Mouse (Mus musculus) thymus, adult 2 months (tissue): ENCODE results near the gene Gtdc1.

Experiments
- CTCF ChIP-seq: fragments of 200-500 bp; IDR thresholded peaks from 2 replicates; pipeline ENCODE4 v1.5.1; 2012; ENCODE audit warnings: mild to moderate bottlenecking, control low read depth, low read length, moderate library complexity, borderline replicate concordance; ENCODE audit not compliant: control insufficient read depth, poor library complexity, insufficient read depth; ENCODE audit errors: extremely low read depth
- POLR2A ChIP-seq: fragments of 200-500 bp; IDR thresholded peaks from 2 replicates; pipeline ENCODE4 v1.6.1; 2012; ENCODE audit warnings: mild to moderate bottlenecking, low read length, control low read depth, moderate library complexity; ENCODE audit not compliant: control insufficient read depth, poor library complexity, insufficient read depth; ENCODE audit errors: extremely low read depth

DNA sequence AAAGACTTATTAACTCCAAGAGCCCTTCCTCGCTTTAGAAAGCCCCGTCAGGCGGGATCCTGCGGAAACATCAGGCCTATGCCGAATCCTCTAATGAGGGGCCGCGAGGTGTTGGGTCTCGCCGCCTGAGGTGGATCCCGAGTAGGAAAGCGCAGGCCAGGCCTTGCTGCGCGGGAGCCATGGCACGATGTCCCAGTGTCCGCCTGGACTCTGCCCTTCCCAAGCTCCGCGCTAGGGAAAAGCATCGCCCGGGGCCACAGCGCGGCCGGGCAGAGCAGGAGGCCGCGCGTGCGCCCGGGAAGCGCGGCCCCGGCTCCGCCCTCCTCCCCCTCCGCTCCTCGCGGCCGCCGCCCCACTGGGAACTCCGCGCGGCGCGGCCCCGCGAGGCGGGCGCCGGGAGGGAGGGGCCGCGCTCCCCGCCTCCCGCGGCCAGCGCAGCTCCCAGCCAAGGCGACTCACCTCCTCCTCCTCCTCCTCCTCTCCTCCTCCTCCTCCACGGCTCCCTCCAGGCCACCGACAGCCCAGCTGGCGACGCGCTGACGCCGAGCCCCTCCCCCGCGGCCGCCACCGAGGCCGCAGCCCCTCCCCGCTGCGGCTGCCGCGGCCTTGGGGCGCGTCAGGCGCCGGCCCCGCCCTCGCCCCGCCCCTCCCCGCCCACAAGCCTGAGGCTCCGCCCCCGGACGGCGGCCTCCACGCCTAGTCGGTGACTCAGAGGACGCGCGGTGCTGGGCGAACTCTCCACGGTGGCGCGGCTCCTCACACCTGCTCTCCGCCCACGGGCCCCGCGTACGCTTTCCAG lies 575 bp downstream of the Gtdc1 start:
- TF ChIP-seq CTCF (peak; percentile 28; the same call in 1 of the 2 replicates), POLR2A (peak; percentile 79; the same call in 1 of the 2 replicates)
